Mouse (Mus musculus) limb, embryonic 12.5 days (tissue): ENCODE data around the gene Ncdn. TPM values are rescaled to one million over a fixed set of nuclear protein-coding genes. Genes with fewer than 3 reads are reported as not detected.

ENCODE experiments used
- ATAC-seq: fragments of 200-750 bp; cut with Nextera tagmentation; 2 replicates; pipeline ENCODE4 v1.8.0; 2017; ENCODE audit warnings: low read depth, moderate TSS enrichment; ENCODE audit not compliant: insufficient number of reproducible peaks, insufficient read depth, low FRiP score, low TSS enrichment
- H3K27ac ChIP-seq: fragments of 300-500 bp; sonication (generic); 2 replicates; pipeline ENCODE4 v1.5.1; 2016; ENCODE audit warnings: mild to moderate bottlenecking, moderate library complexity
- H3K27me3 ChIP-seq: fragments of 300-500 bp; sonication (generic); 2 replicates; pipeline ENCODE4 v1.6.1; 2016; ENCODE audit warnings: mild to moderate bottlenecking, moderate library complexity
- H3K36me3 ChIP-seq: fragments of 300-500 bp; sonication (generic); 2 replicates; pipeline ENCODE4 v1.6.1; 2016; ENCODE audit warnings: mild to moderate bottlenecking, moderate library complexity
- H3K4me1 ChIP-seq: fragments of 300-500 bp; sonication (generic); replicated peaks from 2 replicates; pipeline ENCODE4 v1.6.1; 2016
- H3K4me2 ChIP-seq: fragments of 300-500 bp; sonication (generic); 2 replicates; pipeline ENCODE4 v1.6.1; 2016; ENCODE audit warnings: mild to moderate bottlenecking, moderate library complexity
- H3K4me3 ChIP-seq: fragments of 300-500 bp; sonication (generic); replicated peaks from 2 replicates; pipeline ENCODE4 v1.5.1; 2016; ENCODE audit warnings: mild to moderate bottlenecking
- H3K9ac ChIP-seq: fragments of 300-500 bp; sonication (generic); replicated peaks from 2 replicates; pipeline ENCODE4 v1.6.1; 2016; ENCODE audit warnings: mild to moderate bottlenecking, moderate library complexity
- H3K9me3 ChIP-seq: fragments of 300-500 bp; sonication (generic); 2 replicates; pipeline ENCODE4 v1.6.1; 2016; ENCODE audit warnings: mild to moderate bottlenecking, moderate library complexity
- WGBS: fragments of 180-500 bp; shearing (Covaris S2); methylation state at CpG from one replicate; pipeline ENCODE4 v1.1.7; 2016; 5-methylcytosine and 5-hydroxymethylcytosine counted together
- polyA plus RNA-seq: library from polyadenylated mRNA; unstranded; fragments of >200 nt; fragmentation: Nextera tagmentation; extraction: Ambion mirVana; gene quantifications from 2 replicates; pipeline ENCODE4 v1.2.1, GENCODE M21; 2016

The Ncdn gene
- 33.5 and 35.8 TPM in 2 replicates for polyA plus RNA-seq

- Histone ChIP-seq H3K4me3 (peak within 1 kb of the TSS; percentile 90), H3K4me1 (peaks cover 35% of the 10 kb centered on the region), H3K27ac (peak within 1 kb of the TSS; percentile 95), H3K9me3 (no peaks in the 10 kb centered on the region), H3K36me3 (peaks cover 38% of the 10 kb centered on the region), H3K27me3 (no peaks in the 10 kb centered on the region), H3K4me2 (peak within 1 kb of the TSS; percentile 98), H3K9ac (peak within 1 kb of the TSS; percentile 71)
- ATAC-seq, result peak; percentile 98
- under 1% methylated on average over 70 of the region's 71 CpGs for WGBS
These were observed at the start of gene Ncdn, which contains the start of gene AU040320 for GRCm38 (mm10) chr4:126753268-126754230. Ncdn (minus strand) TSS chr4:126753438. AU040320 (plus strand) TSS chr4:126753544.

GRCm38 (mm10) chr4:126802174-126802573 lies 48.9 kb upstream of the Ncdn start:
- Histone ChIP-seq H3K4me1 (no peaks in the 10 kb centered on the region), H3K27ac (no peak overlapping the region), H3K4me3 (no peak overlapping the region), H3K9ac (no peak overlapping the region), H3K27me3 (no peaks in the 10 kb centered on the region), H3K9me3 (no peaks in the 10 kb centered on the region), H3K36me3 (peaks cover 4% of the 10 kb centered on the region; the same call in 1 of the 2 replicates), H3K4me2 (no peak overlapping the region)
- ATAC-seq, result no peak
- 89% methylated on average over 8 of the region's 8 CpGs for WGBS

GRCm38 (mm10) chr4:126792341-126793102 lies 39.3 kb upstream of the Ncdn start:
- no peaks in the 10 kb centered on the region for H3K27me3 ChIP-seq
- 89% methylated on average over 7 of the region's 7 CpGs for WGBS
- H3K4me2 ChIP-seq, result no peak overlapping the region
- no peaks in the 10 kb centered on the region for H3K9me3 ChIP-seq
- H3K27ac ChIP-seq, result no peak overlapping the region
- H3K9ac ChIP-seq, result no peak overlapping the region
- no peak for ATAC-seq
- peaks cover 45% of the 10 kb centered on the region for H3K36me3 ChIP-seq
- no peak overlapping the region for H3K4me3 ChIP-seq
- no peaks in the 10 kb centered on the region for H3K4me1 ChIP-seq

GRCm38 (mm10) chr4:126782996-126783395 lies 29.8 kb upstream of the Ncdn start:
- Histone ChIP-seq H3K9me3 (no peaks in the 10 kb centered on the region), H3K4me1 (peaks cover 58% of the 10 kb centered on the region), H3K27me3 (no peaks in the 10 kb centered on the region), H3K9ac (no peak overlapping the region), H3K36me3 (no peaks in the 10 kb centered on the region), H3K4me2 (no peak overlapping the region), H3K4me3 (no peak overlapping the region), H3K27ac (peak overlapping the region; percentile 87)
- ATAC-seq, result no peak
- 57% methylated on average over 8 of the region's 8 CpGs for WGBS

GRCm38 (mm10) chr4:126782512-126782911 lies 29.3 kb upstream of the Ncdn start:
- Histone ChIP-seq H3K36me3 (no peaks in the 10 kb centered on the region), H3K9ac (no peak overlapping the region), H3K4me1 (peaks cover 58% of the 10 kb centered on the region), H3K27me3 (no peaks in the 10 kb centered on the region), H3K27ac (peak overlapping the region; percentile 87), H3K9me3 (no peaks in the 10 kb centered on the region), H3K4me2 (no peak overlapping the region), H3K4me3 (no peak overlapping the region)
- ATAC-seq, result no peak
- 68% methylated on average over 8 of the region's 8 CpGs for WGBS

- Histone ChIP-seq H3K9me3 (no peaks in the 10 kb centered on the region), H3K4me3 (no peak overlapping the region), H3K9ac (no peak overlapping the region), H3K27ac (peak overlapping the region; percentile 87), H3K36me3 (no peaks in the 10 kb centered on the region), H3K4me2 (no peak overlapping the region), H3K4me1 (peaks cover 62% of the 10 kb centered on the region), H3K27me3 (no peaks in the 10 kb centered on the region)
- 51% methylated on average over 3 of the region's 3 CpGs for WGBS
- no peak for ATAC-seq
These were observed 28.6 kb upstream of the Ncdn start for GRCm38 (mm10) chr4:126781871-126782270.

GRCm38 (mm10) chr4:126779826-126780775 lies 26.9 kb upstream of the Ncdn start:
- Histone ChIP-seq H3K9ac (no peak overlapping the region), H3K4me2 (0 out of 2 replicates have a peak overlapping the region, but pooled peaks have one; percentile 8), H3K9me3 (no peaks in the 10 kb centered on the region), H3K4me3 (no peak overlapping the region), H3K36me3 (no peaks in the 10 kb centered on the region), H3K27ac (peak overlapping the region; percentile 87), H3K4me1 (peaks cover 63% of the 10 kb centered on the region), H3K27me3 (no peaks in the 10 kb centered on the region)
- no peak for ATAC-seq
- WGBS, result 53% methylated on average over 12 of the region's 12 CpGs

- 44% methylated on average over 8 of the region's 8 CpGs for WGBS
- Histone ChIP-seq H3K36me3 (no peaks in the 10 kb centered on the region), H3K4me3 (no peak overlapping the region), H3K27me3 (no peaks in the 10 kb centered on the region), H3K9ac (no peak overlapping the region), H3K27ac (0 out of 2 replicates have a peak overlapping the region, but pooled peaks have one; percentile 62), H3K9me3 (no peaks in the 10 kb centered on the region), H3K4me2 (no peak overlapping the region), H3K4me1 (peaks cover 62% of the 10 kb centered on the region)
- ATAC-seq, result no peak
These were observed 25.9 kb upstream of the Ncdn start for GRCm38 (mm10) chr4:126779148-126779581.

GRCm38 (mm10) chr4:126775182-126775581 lies 21.9 kb upstream of the Ncdn start:
- H3K27ac ChIP-seq, result 0 out of 2 replicates have a peak overlapping the region, but pooled peaks have one; percentile 31
- WGBS, result 33% methylated on average over 1 of the region's 1 CpGs
- no peak overlapping the region for H3K9ac ChIP-seq
- peaks cover 5% of the 10 kb centered on the region; the same call in 1 of the 2 replicates for H3K36me3 ChIP-seq
- no peak for ATAC-seq
- H3K9me3 ChIP-seq, result no peaks in the 10 kb centered on the region
- H3K4me2 ChIP-seq, result no peak overlapping the region
- no peaks in the 10 kb centered on the region for H3K27me3 ChIP-seq
- H3K4me1 ChIP-seq, result peaks cover 23% of the 10 kb centered on the region
- H3K4me3 ChIP-seq, result no peak overlapping the region

- H3K9ac ChIP-seq, result no peak overlapping the region
- no peak overlapping the region for H3K4me2 ChIP-seq
- H3K27me3 ChIP-seq, result no peaks in the 10 kb centered on the region
- no peak overlapping the region for H3K27ac ChIP-seq
- no peaks in the 10 kb centered on the region for H3K9me3 ChIP-seq
- ATAC-seq, result no peak
- H3K36me3 ChIP-seq, result peaks cover 9% of the 10 kb centered on the region
- peaks cover 11% of the 10 kb centered on the region for H3K4me1 ChIP-seq
- H3K4me3 ChIP-seq, result no peak overlapping the region
- 96% methylated on average over 6 of the region's 6 CpGs for WGBS
These were observed 20.6 kb upstream of the Ncdn start for GRCm38 (mm10) chr4:126773871-126774270.
